Mouse (Mus musculus) midbrain, postnatal 0 days (tissue): ENCODE results near the gene Cabp1. TPM values are rescaled to one million over a fixed set of nuclear protein-coding genes. Genes with fewer than 3 reads are reported as not detected.
A peak's percentile ranks its signal among the peaks of the same experiment; 100 is the strongest.

Experiments used
- ATAC-seq: fragments of 200-750 bp; cut with Nextera tagmentation; 2 replicates; pipeline ENCODE4 v1.8.0; 2017; ENCODE audit warnings: moderate number of reproducible peaks, mild to moderate bottlenecking, moderate TSS enrichment, moderate library complexity; ENCODE audit not compliant: low FRiP score
- DNase-seq: peaks from one replicate; pipeline ENCODE4 v3.0.0-alpha.2; 2015; ENCODE audit warnings: low spot score
- H3K27ac ChIP-seq: fragments of 300-500 bp; sonication (generic); 2 replicates; pipeline ENCODE4 v1.5.1; 2014; ENCODE audit warnings: low read depth, mild to moderate bottlenecking, low read length, mixed read lengths
- H3K27me3 ChIP-seq: fragments of 300-500 bp; sonication (generic); 2 replicates; pipeline ENCODE4 v1.6.1; 2014; ENCODE audit warnings: low read length, control low read depth, mixed read lengths; ENCODE audit not compliant: insufficient read depth
- H3K36me3 ChIP-seq: fragments of 300-500 bp; sonication (generic); 2 replicates; pipeline ENCODE4 v1.6.1; 2014; ENCODE audit warnings: low read length, control low read depth, mixed read lengths; ENCODE audit not compliant: insufficient read depth
- H3K4me1 ChIP-seq: fragments of 300-500 bp; sonication (generic); 2 replicates; pipeline ENCODE4 v1.6.1; 2014; ENCODE audit warnings: mild to moderate bottlenecking, control low read depth, antibody characterized with exemption, low read length, mixed read lengths; ENCODE audit not compliant: insufficient read depth
- H3K4me2 ChIP-seq: fragments of 300-500 bp; sonication (generic); 2 replicates; pipeline ENCODE4 v1.6.1; 2014; ENCODE audit warnings: low read depth, mild to moderate bottlenecking, low read length, mixed read lengths; ENCODE audit not compliant: poor library complexity, severe bottlenecking
- H3K4me3 ChIP-seq: fragments of 300-500 bp; sonication (generic); 2 replicates; pipeline ENCODE4 v1.5.1; 2014; ENCODE audit warnings: low read depth, mild to moderate bottlenecking, low read length, moderate library complexity
- H3K9ac ChIP-seq: fragments of 300-500 bp; sonication (generic); replicated peaks from 2 replicates; pipeline ENCODE4 v1.6.1; 2014; ENCODE audit warnings: mild to moderate bottlenecking, low read length, moderate library complexity, mixed read lengths; ENCODE audit not compliant: poor library complexity, severe bottlenecking
- H3K9me3 ChIP-seq: fragments of 300-500 bp; sonication (generic); 2 replicates; pipeline ENCODE4 v1.6.1; 2016; ENCODE audit warnings: low read length, control low read depth
- CTCF ChIP-seq: IDR thresholded peaks from 2 replicates; pipeline ENCODE4 v1.5.1; 2016; ENCODE audit warnings: antibody characterized with exemption, mild to moderate bottlenecking
- WGBS: fragments of 180-500 bp; shearing (Covaris S2); extraction: QIAGEN DNeasy Blood & Tissue Kit; methylation state at CpG from one replicate; pipeline ENCODE4 v1.1.7; 2014; 5-methylcytosine and 5-hydroxymethylcytosine counted together
- polyA plus RNA-seq: library from polyadenylated mRNA; unstranded; fragments of >200 nt; fragmentation: Nextera tagmentation; extraction: Ambion mirVana; gene quantifications from 2 replicates; pipeline ENCODE4 v1.2.1, GENCODE M21; 2015
- total RNA-seq: library from RNA; depleted of rRNA; stranded (reverse); fragments of >200 nt; gene quantifications from 2 replicates; pipeline ENCODE4 v1.2.3, GENCODE M21; 2014

Cabp1 gene
- total and polyA plus RNA-seq, 2 experiments from 2014 or later: 12.7 to 15.5 TPM

- no peak for ATAC-seq
- H3K4me3 ChIP-seq: peak overlapping the region; percentile 98; the same call in 1 of the 2 replicates
- TF ChIP-seq CTCF: no peak
Measured at GRCm38 (mm10) chr5:115156401-115156800, 37.8 kb downstream of the Cabp1 start.

GRCm38 (mm10) chr5:115155831-115156230 is 38.4 kb downstream of the Cabp1 start:
- H3K9me3 ChIP-seq: no peaks in the 10 kb centered on the region
- 0 out of 2 replicates have a peak, but pooled peaks cover under 1% of the 10 kb centered on the region for H3K36me3 ChIP-seq
- H3K4me2 ChIP-seq: peak overlapping the region; percentile 93
- H3K4me3 ChIP-seq: no peak overlapping the region
- no peak for DNase-seq
- H3K27ac ChIP-seq: no peak overlapping the region
- 0 out of 2 replicates have a peak overlapping the region, but pooled peaks have one; percentile 33 for H3K9ac ChIP-seq
- no peak for ATAC-seq
- no peak for TF ChIP-seq CTCF
- H3K27me3 ChIP-seq: no peaks in the 10 kb centered on the region
- 48% methylated on average over 5 of the region's 5 CpGs for WGBS
- peaks cover 15% of the 10 kb centered on the region; the same call in 1 of the 2 replicates for H3K4me1 ChIP-seq

More at GRCm38 (mm10) chr5:115156401-115156800, 37.8 kb downstream of the Cabp1 start:
- Histone ChIP-seq H3K36me3 (no peaks in the 10 kb centered on the region), H3K4me2 (peak overlapping the region; percentile 93), H3K9ac (0 out of 2 replicates have a peak overlapping the region, but pooled peaks have one; percentile 19), H3K27ac (no peak overlapping the region), H3K9me3 (no peaks in the 10 kb centered on the region), H3K4me1 (peaks cover 15% of the 10 kb centered on the region; the same call in 1 of the 2 replicates), H3K27me3 (no peaks in the 10 kb centered on the region)
- 58% methylated on average over 7 of the region's 7 CpGs for WGBS
- no peak for DNase-seq

GRCm38 (mm10) chr5:115155156-115155631 is 39.0 kb downstream of the Cabp1 start:
- Histone ChIP-seq H3K4me3 (no peak overlapping the region), H3K27ac (no peak overlapping the region), H3K4me2 (peak overlapping the region; percentile 93), H3K4me1 (peaks cover 15% of the 10 kb centered on the region; the same call in 1 of the 2 replicates), H3K9me3 (no peaks in the 10 kb centered on the region), H3K36me3 (peaks cover 7% of the 10 kb centered on the region), H3K27me3 (no peaks in the 10 kb centered on the region), H3K9ac (0 out of 2 replicates have a peak overlapping the region, but pooled peaks have one; percentile 33)
- no peak for TF ChIP-seq CTCF
- ATAC-seq (no peak), DNase-seq (no peak)
- 70% methylated on average over 13 of the region's 13 CpGs for WGBS

- Histone ChIP-seq H3K9me3 (no peaks in the 10 kb centered on the region), H3K27me3 (no peaks in the 10 kb centered on the region), H3K36me3 (peaks cover 30% of the 10 kb centered on the region), H3K9ac (no peak overlapping the region), H3K27ac (no peak overlapping the region), H3K4me1 (peaks cover 15% of the 10 kb centered on the region; the same call in 1 of the 2 replicates), H3K4me3 (no peak overlapping the region), H3K4me2 (no peak overlapping the region)
- no peak for ATAC-seq
- TF ChIP-seq CTCF: no peak
- 63% methylated on average over 8 of the region's 8 CpGs for WGBS
- DNase-seq: no peak
Measured at GRCm38 (mm10) chr5:115152132-115152956, 41.8 kb downstream of the Cabp1 start.

- Histone ChIP-seq H3K4me3 (no peak overlapping the region), H3K4me1 (peaks cover 9% of the 10 kb centered on the region; the same call in 1 of the 2 replicates), H3K9me3 (no peaks in the 10 kb centered on the region), H3K9ac (no peak overlapping the region), H3K4me2 (no peak overlapping the region), H3K36me3 (peaks cover 39% of the 10 kb centered on the region), H3K27ac (no peak overlapping the region), H3K27me3 (no peaks in the 10 kb centered on the region)
- no peak for TF ChIP-seq CTCF
- ATAC-seq: no peak
- DNase-seq: no peak
- 85% methylated on average over 13 of the region's 13 CpGs for WGBS
Measured at GRCm38 (mm10) chr5:115151457-115151856, 42.7 kb downstream of the Cabp1 start.

GRCm38 (mm10) chr5:115150991-115151390 is 43.2 kb downstream of the Cabp1 start:
- no peak overlapping the region for H3K27ac ChIP-seq
- H3K4me2 ChIP-seq: no peak overlapping the region
- DNase-seq (no peak), ATAC-seq (no peak)
- peaks cover 44% of the 10 kb centered on the region for H3K36me3 ChIP-seq
- no peak overlapping the region for H3K4me3 ChIP-seq
- WGBS: 77% methylated on average over 5 of the region's 5 CpGs
- TF ChIP-seq CTCF: no peak
- no peaks in the 10 kb centered on the region for H3K27me3 ChIP-seq
- H3K4me1 ChIP-seq: peaks cover 9% of the 10 kb centered on the region; the same call in 1 of the 2 replicates
- no peaks in the 10 kb centered on the region for H3K9me3 ChIP-seq
- no peak overlapping the region for H3K9ac ChIP-seq
